Mouse (Mus musculus): Measurements from ENCODE around the gene Tenm4.

DNA sequence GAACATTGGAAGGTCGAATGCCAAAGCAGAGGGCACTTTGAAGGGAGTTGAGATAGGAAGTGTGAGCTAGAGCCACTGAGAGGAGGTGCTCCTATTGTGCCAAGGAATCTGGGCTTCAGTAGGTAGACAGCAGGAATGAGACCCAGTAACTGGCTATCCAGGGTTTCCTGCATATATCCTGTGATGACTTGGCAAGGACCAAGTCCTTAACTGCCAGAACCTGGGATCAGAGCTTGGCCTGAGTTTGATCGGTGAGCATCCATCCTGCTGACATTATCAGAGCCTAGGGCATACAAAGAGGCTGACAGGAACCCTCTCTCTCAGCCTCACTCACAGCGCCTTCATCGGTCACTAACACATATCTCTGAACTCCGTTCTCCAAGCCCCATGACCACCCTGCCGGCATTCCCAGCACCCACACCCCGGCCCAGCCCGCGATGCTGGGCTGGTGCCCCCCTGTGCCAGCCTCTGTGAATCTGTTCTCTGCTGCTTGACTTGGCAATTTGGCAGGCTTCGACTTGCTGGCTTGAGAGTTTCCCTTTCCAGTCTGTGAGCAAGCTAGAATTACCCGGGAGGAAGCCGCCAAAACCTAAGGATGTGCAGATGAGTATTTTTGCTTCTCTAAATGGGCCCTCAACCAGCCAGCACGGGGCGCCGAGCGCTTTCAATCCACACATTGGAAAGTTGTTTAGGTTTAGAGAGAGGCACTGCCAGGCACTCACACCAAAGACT is 698.2 kb downstream of the Tenm4 start:
- TF ChIP-seq ZNF384 (IDR thresholded peaks at IDR 0.05; ENCODE audit: low read depth, low read length) (no peak), MAFK (IDR thresholded peaks at IDR 0.05; ENCODE audit: insufficient read depth, low read depth, low read length) (no peak)
